Mouse (Mus musculus) limb, embryonic 14.5 days (tissue): ENCODE results near the gene Zc3hav1. TPM values are rescaled to one million over a fixed set of nuclear protein-coding genes. Genes with fewer than 3 reads are reported as not detected.

ENCODE experiments used
- ATAC-seq: fragments of 200-750 bp; cut with Nextera tagmentation; 2 replicates; pipeline ENCODE4 v1.8.0; 2017; ENCODE audit warnings: low read depth, moderate number of reproducible peaks, moderate TSS enrichment; ENCODE audit not compliant: low FRiP score
- DNase-seq: peaks from one replicate; pipeline ENCODE4 v3.0.0-alpha.2; 2015; ENCODE audit warnings: low spot score
- H3K27ac ChIP-seq: fragments of 300-500 bp; sonication (generic); replicated peaks from 2 replicates; pipeline ENCODE4 v1.5.1; 2014; ENCODE audit warnings: low read depth, mild to moderate bottlenecking, low read length, moderate library complexity, mixed read lengths
- H3K27me3 ChIP-seq: fragments of 300-500 bp; sonication (generic); 2 replicates; pipeline ENCODE4 v1.6.1; 2014; ENCODE audit warnings: low read length, mixed read lengths; ENCODE audit not compliant: control insufficient read depth, insufficient read depth
- H3K36me3 ChIP-seq: fragments of 300-500 bp; sonication (generic); 2 replicates; pipeline ENCODE4 v1.6.1; 2014; ENCODE audit warnings: mild to moderate bottlenecking, low read length, moderate library complexity, mixed read lengths; ENCODE audit not compliant: control insufficient read depth, insufficient read depth
- H3K4me1 ChIP-seq: fragments of 300-500 bp; sonication (generic); 2 replicates; pipeline ENCODE4 v1.6.1; 2014; ENCODE audit warnings: antibody characterized with exemption, low read length, mixed read lengths; ENCODE audit not compliant: control insufficient read depth, insufficient read depth
- H3K4me2 ChIP-seq: fragments of 300-500 bp; sonication (generic); replicated peaks from 2 replicates; pipeline ENCODE4 v1.6.1; 2014; ENCODE audit warnings: low read depth, mild to moderate bottlenecking, low read length, moderate library complexity; ENCODE audit not compliant: severe bottlenecking
- H3K4me3 ChIP-seq: fragments of 300-500 bp; sonication (generic); replicated peaks from 2 replicates; pipeline ENCODE4 v1.5.1; 2014; ENCODE audit warnings: low read length
- H3K9ac ChIP-seq: fragments of 300-500 bp; sonication (generic); 2 replicates; pipeline ENCODE4 v1.6.1; 2014; ENCODE audit warnings: mild to moderate bottlenecking, low read depth, low read length, moderate library complexity; ENCODE audit not compliant: severe bottlenecking
- H3K9me3 ChIP-seq: fragments of 300-500 bp; sonication (generic); 2 replicates; pipeline ENCODE4 v1.6.1; 2016; ENCODE audit warnings: low read length; ENCODE audit not compliant: control insufficient read depth
- POLR2A ChIP-seq: fragments of 200-500 bp; IDR thresholded peaks from 2 replicates; pipeline ENCODE4 v1.8.0; 2012; ENCODE audit warnings: inconsistent platforms, mild to moderate bottlenecking, moderate library complexity, borderline replicate concordance; ENCODE audit not compliant: insufficient read depth, insufficient read length; ENCODE audit errors: extremely low read depth
- WGBS: fragments of 180-500 bp; shearing (Covaris S2); extraction: QIAGEN DNeasy Blood & Tissue Kit; methylation state at CpG from one replicate; pipeline ENCODE4 v1.1.7; 2014; 5-methylcytosine and 5-hydroxymethylcytosine counted together
- polyA plus RNA-seq, 2 experiments: library from polyadenylated mRNA; depleted of rRNA in 1 of 2; stranded (reverse) in 1 of 2; unstranded in 1 of 2; fragments of >200 nt; fragmentation: Nextera tagmentation in 1 of 2; extraction: Ambion mirVana in 1 of 2; gene quantifications; 2 replicates each; pipeline versions ENCODE4 v1.2.1 to v1.2.3; 2012 to 2014

Gene Zc3hav1
- polyA plus RNA-seq, 2 experiments: 4.3 to 4.5 TPM

GRCm38 (mm10) chr6:38349806-38350205, 4.6 kb downstream of the Zc3hav1 start:
- no peaks in the 10 kb centered on the region for H3K4me1 ChIP-seq
- no peak overlapping the region for H3K4me3 ChIP-seq
- no peak for DNase-seq
- ATAC-seq: no peak
- H3K27me3 ChIP-seq: peaks cover 35% of the 10 kb centered on the region
- H3K36me3 ChIP-seq: no peaks in the 10 kb centered on the region
- no peak overlapping the region for H3K27ac ChIP-seq
- H3K9ac ChIP-seq: no peak overlapping the region
- no peak for TF ChIP-seq POLR2A
- H3K4me2 ChIP-seq: no peak overlapping the region
- H3K9me3 ChIP-seq: no peaks in the 10 kb centered on the region
- 71% methylated on average over 9 of the region's 9 CpGs for WGBS

- Histone ChIP-seq H3K4me2 (no peak overlapping the region), H3K4me3 (no peak overlapping the region), H3K9me3 (no peaks in the 10 kb centered on the region), H3K27me3 (peaks cover 26% of the 10 kb centered on the region), H3K36me3 (no peaks in the 10 kb centered on the region), H3K4me1 (no peaks in the 10 kb centered on the region), H3K27ac (no peak overlapping the region), H3K9ac (no peak overlapping the region)
- DNase-seq (no peak), ATAC-seq (no peak)
- 87% methylated on average over 6 of the region's 6 CpGs for WGBS
- TF ChIP-seq POLR2A: no peak
Measured at GRCm38 (mm10) chr6:38348811-38349453, 5.5 kb downstream of the Zc3hav1 start.

- 83% methylated on average over 5 of the region's 5 CpGs for WGBS
- Histone ChIP-seq H3K9me3 (no peaks in the 10 kb centered on the region), H3K4me2 (no peak overlapping the region), H3K9ac (no peak overlapping the region), H3K36me3 (no peaks in the 10 kb centered on the region), H3K4me3 (no peak overlapping the region), H3K4me1 (no peaks in the 10 kb centered on the region), H3K27ac (no peak overlapping the region), H3K27me3 (peaks cover 16% of the 10 kb centered on the region)
- no peak for TF ChIP-seq POLR2A
- DNase-seq (no peak), ATAC-seq (no peak)
Measured at GRCm38 (mm10) chr6:38347875-38348274, 6.5 kb downstream of the Zc3hav1 start.

GRCm38 (mm10) chr6:38345796-38346195, 8.6 kb downstream of the Zc3hav1 start:
- DNase-seq (no peak), ATAC-seq (no peak)
- Histone ChIP-seq H3K36me3 (no peaks in the 10 kb centered on the region), H3K4me1 (no peaks in the 10 kb centered on the region), H3K4me3 (no peak overlapping the region), H3K9ac (no peak overlapping the region), H3K9me3 (no peaks in the 10 kb centered on the region), H3K27me3 (no peaks in the 10 kb centered on the region; the same call in 1 of the 2 replicates), H3K4me2 (no peak overlapping the region), H3K27ac (no peak overlapping the region)
- 53% methylated on average over 7 of the region's 7 CpGs for WGBS
- no peak for TF ChIP-seq POLR2A

GRCm38 (mm10) chr6:38344006-38344670, 10.3 kb downstream of the Zc3hav1 start:
- no peak for TF ChIP-seq POLR2A
- Histone ChIP-seq H3K9ac (no peak overlapping the region), H3K4me2 (no peak overlapping the region), H3K36me3 (no peaks in the 10 kb centered on the region), H3K4me3 (no peak overlapping the region), H3K4me1 (no peaks in the 10 kb centered on the region), H3K9me3 (no peaks in the 10 kb centered on the region), H3K27me3 (no peaks in the 10 kb centered on the region), H3K27ac (no peak overlapping the region)
- ATAC-seq (no peak), DNase-seq (no peak)
- whole genome bisulfite sequencing: 78% methylated on average over 7 of the region's 7 CpGs
